25 mouse cellular contexts compared by ENCODE assay signal in genomic region chr7:35090550-35090949, GRCm38 (mm10). TPM values are rescaled to one million over a fixed set of nuclear protein-coding genes. Genes with fewer than 3 reads are reported as not detected.
A peak's percentile ranks its signal among the peaks of the same experiment; 100 is the strongest.
DNase-seq lines count a peak whose midpoint lies in the region; ATAC-seq and TF ChIP-seq lines count a peak whose summit lies in the region.
"Had no signal": no experiment of that assay in that cellular context is flagged by ENCODE, and none has a peak within 500 bp of the region (broad histone marks: within the 10 kb centered on the region; RNA-seq: fewer than 3 reads in every experiment).

No protein-coding gene starts in this region.

- TF ChIP-seq EP300 in stomach, postnatal 0 days (optimal IDR thresholded peaks at IDR 0.05), result no peak

- peak; percentile 60; the same call in 1 of the 2 replicates for ATAC-seq in liver, embryonic 13.5 days (ENCODE audit: low read depth)
- ATAC-seq in liver, embryonic 16.5 days (ENCODE audit: low read depth), result peak; percentile 76
- peak; percentile 48; the same call in 1 of the 2 replicates for ATAC-seq in stomach, postnatal 0 days (ENCODE audit: low FRiP score, low TSS enrichment)
- ATAC-seq: CD4-positive, CD25-positive, alpha-beta regulatory T cell, adult 4 months; forebrain, embryonic 15.5 days had no signal

- H3K4me1 ChIP-seq in liver, embryonic 13.5 days (replicated peaks), result peaks cover 17% of the 10 kb centered on the region; the same call in 1 of the 2 replicates
- peaks cover 5% of the 10 kb centered on the region for H3K4me1 ChIP-seq in liver, embryonic 16.5 days (ENCODE audit: control insufficient read depth, low read depth, low read length)
- H3K4me1 ChIP-seq in stomach, postnatal 0 days (replicated peaks; ENCODE audit: control insufficient read depth, insufficient read depth), result 0 out of 2 replicates have a peak, but pooled peaks cover 3% of the 10 kb centered on the region

- no peak overlapping the region for H3K4me3 ChIP-seq in liver, embryonic 13.5 days (replicated peaks)
- no peak overlapping the region for H3K4me3 ChIP-seq in liver, embryonic 16.5 days (ENCODE audit: low read depth, low read length)
- no peak overlapping the region for H3K4me3 ChIP-seq in stomach, postnatal 0 days (ENCODE audit: low read depth, low read length)
- H3K4me3 ChIP-seq: embryonic facial prominence, embryonic 10.5 days; embryonic facial prominence, embryonic 13.5 days; erythroblast, embryonic 14.5 days; forebrain, embryonic 12.5 days; forebrain, embryonic 15.5 days; heart, adult 2 months; heart, embryonic 10.5 days; heart, embryonic 13.5 days; hindbrain, embryonic 12.5 days; hindbrain, embryonic 15.5 days had no signal

- H3K27me3 ChIP-seq in liver, embryonic 13.5 days, result peaks cover 17% of the 10 kb centered on the region
- H3K27me3 ChIP-seq in liver, embryonic 16.5 days (ENCODE audit: control insufficient read depth, insufficient read depth, low read depth, low read length), result peaks cover 3% of the 10 kb centered on the region; the same call in 1 of the 2 replicates
- H3K27me3 ChIP-seq in stomach, postnatal 0 days (ENCODE audit: control insufficient read depth, insufficient read depth, low read length), result no peaks in the 10 kb centered on the region
- H3K27me3 ChIP-seq: forebrain, embryonic 15.5 days; hindbrain, embryonic 15.5 days had no signal

- no peak for DNase-seq in liver, embryonic 13.5 days
- DNase-seq in liver, result no peak
- DNase-seq in stomach, postnatal 0 days (ENCODE audit: low spot score), result no peak
- no peak for DNase-seq in kidney, adult 18-20 months
- DNase-seq in kidney, postnatal 4 days, result no peak
- DNase-seq: adrenal gland, adult 2 months; adrenal gland, postnatal 14 days; cerebellum, adult 11 months; cerebellum, adult 2 months; cerebellum, adult 9-11 months; cerebellum, postnatal 25 days; embryo, embryonic 11 days; gastrocnemius, postnatal 25 days; heart, adult 2 months had no signal

- H3K36me3 ChIP-seq in liver, embryonic 13.5 days, result no peaks in the 10 kb centered on the region
- no peaks in the 10 kb centered on the region for H3K36me3 ChIP-seq in liver, embryonic 16.5 days (ENCODE audit: control insufficient read depth, insufficient read depth)
- H3K36me3 ChIP-seq in stomach, postnatal 0 days (ENCODE audit: control insufficient read depth, insufficient read depth, low read length), result no peaks in the 10 kb centered on the region
- H3K36me3 ChIP-seq: embryonic facial prominence, embryonic 10.5 days; embryonic facial prominence, embryonic 13.5 days; forebrain, embryonic 12.5 days; forebrain, embryonic 15.5 days; heart, embryonic 10.5 days; heart, embryonic 13.5 days; hindbrain, embryonic 12.5 days; hindbrain, embryonic 15.5 days had no signal

- H3K9ac ChIP-seq in liver, embryonic 13.5 days, result no peak overlapping the region
- no peak overlapping the region for H3K9ac ChIP-seq in liver, embryonic 16.5 days (ENCODE audit: low read depth, low read length)
- H3K9ac ChIP-seq in stomach, postnatal 0 days (ENCODE audit: low read length), result no peak overlapping the region
- H3K9ac ChIP-seq: embryonic facial prominence, embryonic 13.5 days; forebrain, embryonic 12.5 days; forebrain, embryonic 15.5 days; heart, embryonic 13.5 days; hindbrain, embryonic 12.5 days; hindbrain, embryonic 15.5 days had no signal

- no peak overlapping the region for H3K4me2 ChIP-seq in liver, embryonic 13.5 days
- no peak overlapping the region for H3K4me2 ChIP-seq in liver, embryonic 16.5 days (ENCODE audit: low read depth, low read length)
- H3K4me2 ChIP-seq in stomach, postnatal 0 days (replicated peaks; ENCODE audit: low read depth), result no peak overlapping the region
- H3K4me2 ChIP-seq: embryonic facial prominence, embryonic 13.5 days; forebrain, embryonic 12.5 days; forebrain, embryonic 15.5 days; heart, embryonic 13.5 days; hindbrain, embryonic 12.5 days; hindbrain, embryonic 15.5 days had no signal

- H3K9me3 ChIP-seq in liver, embryonic 13.5 days (replicated peaks), result no peaks in the 10 kb centered on the region
- no peaks in the 10 kb centered on the region for H3K9me3 ChIP-seq in liver, embryonic 16.5 days (replicated peaks; ENCODE audit: control insufficient read depth, low read length)
- H3K9me3 ChIP-seq in stomach, postnatal 0 days (ENCODE audit: control insufficient read depth, low read length), result no peaks in the 10 kb centered on the region
- H3K9me3 ChIP-seq: embryonic facial prominence, embryonic 10.5 days; embryonic facial prominence, embryonic 13.5 days; forebrain, embryonic 12.5 days; forebrain, embryonic 15.5 days; heart, embryonic 10.5 days; heart, embryonic 13.5 days; hindbrain, embryonic 12.5 days; hindbrain, embryonic 15.5 days had no signal

- WGBS in liver, embryonic 13.5 days (ENCODE audit: insufficient replicate concordance), result 59% methylated on average over 5 of the region's 5 CpGs
- 56% methylated on average over 5 of the region's 5 CpGs for WGBS in liver, embryonic 16.5 days (ENCODE audit: insufficient replicate concordance)
- 57% methylated on average over 5 of the region's 5 CpGs for WGBS in stomach, postnatal 0 days

- no peak overlapping the region for H3K27ac ChIP-seq in liver, embryonic 13.5 days
- no peak overlapping the region for H3K27ac ChIP-seq in liver, embryonic 16.5 days (ENCODE audit: low read length)
- no peak overlapping the region for H3K27ac ChIP-seq in stomach, postnatal 0 days (replicated peaks)
- H3K27ac ChIP-seq: embryonic facial prominence, embryonic 10.5 days; embryonic facial prominence, embryonic 13.5 days; forebrain, embryonic 12.5 days; forebrain, embryonic 15.5 days; heart, adult 2 months; heart, embryonic 10.5 days; heart, embryonic 13.5 days; hindbrain, embryonic 12.5 days; hindbrain, embryonic 15.5 days had no signal

- no peak for TF ChIP-seq CTCF in stomach, postnatal 0 days (IDR thresholded peaks at IDR 0.05; ENCODE audit: low read depth)

RNA-seq across cellular contexts. Expression of gene Cebpa, which starts 28.5 kb away (rescaled TPM):
- 4.3 and 5.3 TPM in 2 replicates for polyA plus RNA-seq in liver, embryonic 13.5 days (2015; fragmentation: Nextera tagmentation; extraction: Ambion mirVana)
- polyA plus RNA-seq in liver, embryonic 16.5 days (2015; fragmentation: Nextera tagmentation; extraction: Ambion mirVana), result 6.8 and 9.1 TPM in 2 replicates
- polyA plus RNA-seq in stomach, postnatal 0 days (2015; fragmentation: Nextera tagmentation; extraction: Ambion mirVana), result 8.8 and 11.3 TPM in 2 replicates

RNA-seq across cellular contexts. Expression of gene Cebpg, which starts 34.2 kb away (rescaled TPM):
- 18.8 and 21.8 TPM in 2 replicates for polyA plus RNA-seq in liver, embryonic 13.5 days (2015; fragmentation: Nextera tagmentation; extraction: Ambion mirVana)
- 21.4 and 22.4 TPM in 2 replicates for polyA plus RNA-seq in liver, embryonic 16.5 days (2015; fragmentation: Nextera tagmentation; extraction: Ambion mirVana)
- polyA plus RNA-seq in stomach, postnatal 0 days (2015; fragmentation: Nextera tagmentation; extraction: Ambion mirVana), result 27.9 and 29.7 TPM in 2 replicates
